Mouse (Mus musculus) ovary, adult 10 weeks (tissue): ENCODE measurements around the gene Tff3. TPM values are rescaled to one million over a fixed set of nuclear protein-coding genes. Genes with fewer than 3 reads are reported as not detected.

Source experiments
- polyA plus RNA-seq: library from polyadenylated mRNA; stranded (reverse); fragments of 350-450 nt; fragmentation: Illumina TruSeq; extraction: RNeasy Lipid Tissue Mini Kit (QIAGEN cat#74804); gene quantifications from one replicate; pipeline ENCODE4 v1.2.3, GENCODE M21; 2014

Tff3 gene
- not detected for polyA plus RNA-seq

GRCm38 (mm10) chr17:31129452-31129851, at the start of gene Tff3:
Tff3 (minus strand) TSS chr17:31129646.

DNA sequence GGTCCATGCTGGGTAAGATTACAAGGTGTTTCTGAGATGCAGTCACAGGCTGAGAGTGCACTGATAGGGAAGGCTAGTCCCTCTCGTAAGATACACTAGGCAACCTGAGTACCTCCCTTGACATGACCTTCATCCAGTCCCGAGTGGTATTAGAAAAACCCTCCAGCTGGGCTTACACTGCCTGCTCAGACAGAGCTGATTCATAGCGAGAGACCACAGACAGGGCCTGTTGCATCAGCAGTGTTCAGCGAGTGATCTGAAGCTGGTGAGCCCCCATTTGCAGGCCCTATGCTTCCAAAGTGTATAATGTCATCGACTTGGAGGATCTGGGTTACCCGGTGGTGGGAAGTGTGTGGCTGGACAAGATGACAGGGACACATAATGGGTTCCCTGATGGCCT, 35.7 kb upstream of the Tff3 start, which contains the start of gene Tff1:
TSS of gene Tff1 (minus strand) at position 151 of the 400 bp plus-strand sequence.

GRCm38 (mm10) chr17:31144040-31145037, 14.9 kb upstream of the Tff3 start, which contains the start of gene Tff2:
Tff2 (minus strand) TSS chr17:31144282.

Other genes with a start within 250 kb of the Tff3 start
- 0.09 TPM for gene Glp1r, start 227.8 kb downstream of the Tff3 start, polyA plus RNA-seq
- 4.4 TPM for gene Umodl1, start 175.0 kb downstream of the Tff3 start, polyA plus RNA-seq
- 5.2 TPM for gene Abcg1, start 72.0 kb downstream of the Tff3 start, polyA plus RNA-seq
- not detected for gene Tff2, start 14.6 kb upstream of the Tff3 start, polyA plus RNA-seq
- not detected for gene Tff1, start 35.6 kb upstream of the Tff3 start, polyA plus RNA-seq
- not detected for gene Tmprss3, start 69.3 kb upstream of the Tff3 start, polyA plus RNA-seq
- 0.23 TPM for gene Ubash3a, start 78.2 kb upstream of the Tff3 start, polyA plus RNA-seq
- gene Rsph1, start 147.7 kb upstream of the Tff3 start, polyA plus RNA-seq: 5.9 TPM
- gene Slc37a1, start 157.1 kb upstream of the Tff3 start, polyA plus RNA-seq: not detected